Mouse (Mus musculus): Measurements from ENCODE around the gene Chst14.

The Chst14 gene
- long read RNA-seq, experiment 1, transcript Chst14-201 (1 exons, 2,090 nt): major isoform, 9 of 9 reads
- long read RNA-seq, experiment 1, partial matches to known transcripts: 0 of 9 reads
- long read RNA-seq, experiment 1, other reads (novel, unspliced or antisense): 0 of 9 reads
- long read RNA-seq, experiment 2, partial matches to known transcripts: 0 of 4 reads
- long read RNA-seq, experiment 2, other reads (novel, unspliced or antisense): 0 of 4 reads

DNA sequence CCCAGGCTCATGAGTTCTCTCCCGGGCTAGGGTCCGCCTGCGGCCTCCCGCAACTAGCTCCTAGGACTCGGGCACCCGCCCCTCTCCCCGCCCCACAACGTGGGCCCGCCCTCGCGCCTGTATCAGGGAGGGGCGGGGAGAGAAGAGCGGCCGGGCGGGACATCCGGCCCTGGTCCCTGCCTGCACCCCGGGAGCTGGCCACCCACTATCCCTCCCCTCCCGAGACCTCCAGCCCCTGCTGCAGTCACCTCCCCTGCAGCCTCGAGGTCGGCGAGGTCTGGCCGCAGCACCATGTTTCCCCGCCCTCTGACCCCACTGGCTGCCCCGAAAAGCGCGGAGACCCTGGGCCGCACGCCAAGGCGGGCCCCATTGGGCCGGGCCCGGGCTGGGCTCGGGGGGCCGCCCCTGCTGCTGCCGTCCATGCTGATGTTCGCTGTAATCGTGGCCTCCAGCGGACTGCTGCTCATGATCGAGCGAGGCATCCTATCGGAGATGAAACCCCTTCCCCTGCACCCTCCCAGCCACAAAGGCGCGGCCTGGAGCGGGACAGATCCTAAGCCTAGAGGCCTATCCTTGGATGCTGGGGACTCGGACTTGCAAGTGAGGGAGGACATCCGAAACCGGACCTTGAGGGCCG is at the start of gene Chst14:
TSS of gene Chst14 (plus strand) at position 136 of the 637 bp plus-strand sequence.
- intact Hi-C loops (cut with DNase I): no loop called here

DNA sequence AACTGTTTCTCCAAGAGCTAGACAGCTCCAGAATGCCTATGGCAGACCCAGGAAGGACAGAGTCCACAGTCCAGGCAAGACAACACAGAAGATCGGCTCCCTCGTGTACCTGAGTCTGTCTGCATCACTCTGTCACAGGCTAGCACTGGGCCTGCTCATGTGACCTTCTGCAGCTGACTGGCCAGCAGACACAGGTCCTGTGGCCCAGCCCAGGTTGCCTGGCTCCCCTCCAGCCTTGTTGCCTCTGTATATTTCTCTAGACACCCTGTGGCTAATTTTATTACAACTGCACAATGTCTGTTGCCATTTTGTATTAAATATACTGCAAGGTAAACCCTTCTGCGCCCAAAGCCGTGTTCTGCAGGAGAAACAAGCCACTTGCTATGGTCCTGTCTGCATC is 45.3 kb upstream of the Chst14 start:
- intact Hi-C loops (cut with DNase I): loop anchor here (5.0 kb wide), 3 partner anchors 89 to 244 kb away; no protein-coding TSS in a partner anchor

DNA sequence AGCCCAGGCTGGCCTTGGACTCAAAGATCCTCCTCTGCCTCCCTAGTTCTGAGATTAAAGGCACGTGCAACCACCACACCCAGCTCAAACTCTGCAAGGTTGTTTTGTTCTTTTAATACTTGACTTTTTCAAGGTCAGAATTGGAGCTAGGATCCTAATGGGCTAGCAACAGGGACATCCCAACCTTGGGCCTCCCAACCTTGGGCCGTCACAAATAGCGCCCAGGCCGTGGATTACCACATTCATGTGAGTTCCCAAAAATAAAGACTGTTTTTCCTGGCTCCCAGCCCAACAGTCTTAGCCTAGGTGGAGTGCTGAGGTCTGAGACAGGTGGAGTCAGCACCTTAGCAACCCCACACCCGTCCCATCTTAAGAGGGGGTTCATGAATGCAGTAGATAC is 44.3 kb upstream of the Chst14 start:
- intact Hi-C loops (cut with DNase I): loop anchor here (2.0 to 5.0 kb wide), 4 partner anchors 90 to 245 kb away; no protein-coding TSS in a partner anchor

DNA sequence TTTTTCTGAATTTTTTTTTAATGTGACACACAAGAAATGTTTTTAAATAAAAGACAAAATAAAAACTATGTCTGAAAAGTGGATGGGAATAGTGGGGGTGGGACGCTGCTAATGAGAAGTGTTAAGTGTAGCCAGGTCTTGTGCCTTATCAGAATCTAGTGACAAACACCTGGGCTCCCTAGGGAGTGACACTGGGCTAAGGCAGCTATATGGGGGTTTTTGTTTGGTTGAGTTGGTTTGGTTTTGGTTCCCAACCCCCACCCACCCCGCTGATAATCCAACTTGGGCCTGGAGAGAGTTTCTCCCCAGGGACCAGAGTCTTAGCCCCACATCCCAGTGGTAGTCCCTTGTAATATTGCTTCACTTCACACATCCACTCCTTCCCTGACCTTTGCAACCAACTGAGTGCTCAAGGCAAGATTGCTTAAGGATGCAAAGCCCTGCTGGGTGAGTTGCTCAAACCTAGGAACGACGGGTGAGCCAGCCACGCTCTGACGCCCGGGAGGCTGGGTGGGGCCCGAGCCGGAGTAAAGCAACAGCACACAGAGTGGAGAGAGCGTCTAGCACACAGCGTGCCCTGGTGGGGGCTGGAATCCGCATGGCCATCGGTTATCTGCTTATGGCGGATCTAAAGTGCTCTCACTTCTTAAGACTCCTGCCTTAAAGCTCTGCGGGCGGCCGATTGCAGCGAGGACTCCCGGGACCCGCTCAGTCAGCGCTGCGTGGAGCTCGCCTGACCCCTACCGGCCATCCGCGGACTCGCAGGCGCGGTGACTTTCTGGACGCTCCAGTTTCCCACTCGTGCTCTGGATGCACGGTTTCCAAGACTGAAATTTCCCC is 43.2 kb upstream of the Chst14 start:
- intact Hi-C loops (cut with DNase I): loop anchor here (2.0 to 5.0 kb wide), 4 partner anchors 91 to 246 kb away; no protein-coding TSS in a partner anchor

DNA sequence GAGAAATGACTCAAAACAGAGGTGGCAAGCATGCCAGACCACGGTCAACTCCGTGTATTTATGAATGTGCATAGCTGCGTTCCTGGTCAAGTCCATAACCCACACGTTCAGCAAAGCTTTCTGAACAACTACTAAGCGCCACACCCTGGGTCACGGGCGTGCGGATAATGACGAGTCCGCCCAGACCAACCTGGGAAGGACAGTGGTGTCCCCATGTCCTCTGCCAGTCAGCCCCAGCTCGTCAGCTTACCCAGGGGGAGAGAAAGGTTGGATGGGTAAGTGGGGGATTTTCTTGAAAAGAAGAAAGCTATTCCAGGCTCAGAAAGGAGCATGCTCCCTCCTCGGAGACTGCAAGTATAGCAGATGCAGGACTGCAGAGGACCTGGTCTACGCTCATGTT is 38.9 kb upstream of the Chst14 start:
- intact Hi-C loops (cut with DNase I): no loop called here

DNA sequence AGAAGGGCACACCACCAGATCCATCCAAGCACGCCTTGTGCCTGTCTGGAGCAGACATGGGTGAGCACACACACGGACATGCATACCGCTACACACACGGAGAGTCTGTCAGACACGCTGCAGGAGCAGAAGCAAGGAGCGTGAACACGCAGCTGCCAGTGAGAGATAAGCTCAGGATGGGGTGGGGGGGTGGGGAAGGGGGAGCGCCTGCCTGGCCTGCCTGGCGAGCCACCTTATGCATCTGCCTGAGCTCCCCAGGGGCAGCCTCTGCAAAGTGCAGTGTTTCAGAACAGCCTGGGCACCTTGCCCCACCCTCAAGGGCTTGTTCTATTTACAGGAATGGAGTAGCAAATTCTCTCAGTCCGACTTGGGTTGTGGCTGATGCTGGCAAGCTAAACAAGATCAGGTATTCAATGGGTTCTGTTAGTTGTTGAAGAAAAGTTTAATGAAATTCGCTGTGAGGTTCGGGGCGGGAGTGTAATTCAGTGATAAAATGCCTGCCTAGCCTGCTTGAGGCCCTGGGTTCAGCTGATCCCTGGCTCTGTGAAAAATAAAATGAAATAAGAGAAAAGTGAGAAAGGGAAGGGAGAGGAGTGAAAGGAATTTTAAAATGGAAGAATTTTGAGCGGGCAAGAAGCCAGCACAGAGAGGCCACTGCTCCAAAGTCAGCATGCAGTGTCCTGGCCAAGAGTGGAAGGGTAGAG is 38.3 kb upstream of the Chst14 start:
- intact Hi-C loops (cut with DNase I): no loop called here

DNA sequence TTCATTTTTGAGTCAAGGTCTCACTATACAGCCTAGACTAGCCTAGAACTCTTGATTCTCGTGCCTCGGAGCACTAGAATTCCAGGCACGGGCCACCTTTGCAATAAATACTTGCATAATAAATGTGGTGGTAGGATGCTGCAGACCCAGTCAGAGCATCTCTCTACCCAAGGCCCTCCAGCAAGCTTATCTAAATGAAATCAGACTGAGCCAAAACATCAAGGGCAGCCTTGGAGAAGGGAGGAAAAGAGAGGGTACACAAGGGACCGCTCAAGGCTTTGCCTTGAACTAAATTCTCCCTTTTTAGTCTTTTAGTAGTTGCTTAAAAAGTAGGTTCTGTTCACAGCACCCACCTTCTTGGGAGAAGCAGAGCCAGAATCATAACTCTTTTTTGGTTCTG is 35.1 kb upstream of the Chst14 start:
- intact Hi-C loops (cut with DNase I): no loop called here

DNA sequence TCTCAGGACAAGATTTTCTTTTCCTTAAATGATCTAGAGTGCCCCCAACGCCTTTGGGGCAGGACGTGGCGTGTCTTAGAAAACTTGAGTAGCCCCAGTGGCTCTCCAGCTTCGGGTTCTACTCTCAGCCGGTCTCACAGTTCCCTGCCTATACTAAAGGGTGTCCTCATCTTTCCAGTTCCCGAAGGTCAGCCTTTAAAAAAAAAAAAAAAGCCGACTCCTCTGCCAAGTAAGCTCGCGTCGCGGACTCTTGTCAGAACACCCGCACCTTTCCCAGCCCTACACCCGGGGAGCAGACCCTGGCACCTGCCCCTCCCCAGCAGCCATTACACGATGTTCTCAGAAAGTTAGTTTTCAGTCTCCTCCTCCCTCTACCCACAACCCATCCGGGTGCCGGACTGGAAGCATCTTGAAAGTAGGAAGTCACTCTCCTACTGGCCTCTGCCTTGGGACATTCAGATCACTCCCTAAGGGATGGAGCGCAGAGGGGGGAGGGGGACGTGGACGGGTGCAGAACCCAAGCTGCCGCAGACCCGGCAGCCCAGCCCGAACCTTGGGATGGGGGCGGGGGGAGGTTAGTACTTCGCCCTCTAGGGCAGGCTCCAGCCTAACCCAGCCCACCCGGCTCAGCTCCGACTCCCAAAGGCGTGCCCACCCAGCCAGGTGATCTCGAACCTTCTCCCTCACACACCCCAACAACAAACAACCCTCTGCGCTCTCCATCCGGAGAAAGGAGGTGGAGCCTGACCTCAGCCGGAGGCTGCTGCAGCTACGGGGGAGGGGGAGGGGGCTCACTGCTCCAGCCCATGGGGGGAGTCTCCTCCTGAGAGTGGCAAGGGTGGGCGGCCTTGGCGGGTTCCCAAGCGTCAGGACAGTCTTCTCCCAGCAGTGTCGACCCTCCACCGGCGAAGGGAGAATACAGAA is 30.0 kb upstream of the Chst14 start:
- intact Hi-C loops (cut with DNase I): no loop called here

DNA sequence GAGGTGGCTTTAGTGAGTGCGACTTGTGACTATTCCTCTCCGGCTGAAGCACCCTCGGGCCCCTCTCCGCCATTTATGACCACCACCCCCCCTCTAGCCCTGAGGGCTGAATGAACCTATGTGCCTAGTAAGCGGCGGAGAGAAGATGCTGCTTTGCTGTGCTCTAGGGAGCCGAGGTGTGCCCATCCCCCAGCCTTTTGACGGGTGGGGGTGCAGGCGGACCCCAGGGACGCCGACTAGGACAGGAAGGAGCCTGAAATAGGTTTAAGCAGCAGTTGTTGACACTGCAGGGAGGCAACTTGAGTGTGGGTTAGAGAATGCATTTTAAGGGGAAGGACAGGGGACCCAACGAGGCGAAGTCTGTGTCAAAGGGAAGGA is 29.4 kb upstream of the Chst14 start:
- intact Hi-C loops (cut with DNase I): no loop called here

DNA sequence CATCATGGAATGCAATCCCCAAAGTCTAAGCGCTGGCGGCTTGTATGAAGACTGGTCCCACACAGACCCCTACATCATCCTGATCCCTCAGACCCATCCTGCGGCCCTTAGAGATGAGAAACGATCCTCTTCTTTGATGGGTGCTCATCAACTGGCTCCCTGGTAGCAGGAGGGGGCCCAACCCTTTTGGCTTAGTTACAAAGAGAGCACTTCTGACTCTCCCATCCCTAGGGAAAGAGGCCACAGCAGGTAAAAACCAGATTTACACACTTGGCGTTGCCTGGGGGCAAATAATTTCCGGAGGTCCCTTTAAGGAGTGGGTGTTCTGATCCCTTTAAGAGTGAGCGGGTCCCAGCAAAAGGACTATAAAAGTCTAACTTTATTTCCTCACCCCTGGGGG is 28.9 kb upstream of the Chst14 start:
- intact Hi-C loops (cut with DNase I): no loop called here

DNA sequence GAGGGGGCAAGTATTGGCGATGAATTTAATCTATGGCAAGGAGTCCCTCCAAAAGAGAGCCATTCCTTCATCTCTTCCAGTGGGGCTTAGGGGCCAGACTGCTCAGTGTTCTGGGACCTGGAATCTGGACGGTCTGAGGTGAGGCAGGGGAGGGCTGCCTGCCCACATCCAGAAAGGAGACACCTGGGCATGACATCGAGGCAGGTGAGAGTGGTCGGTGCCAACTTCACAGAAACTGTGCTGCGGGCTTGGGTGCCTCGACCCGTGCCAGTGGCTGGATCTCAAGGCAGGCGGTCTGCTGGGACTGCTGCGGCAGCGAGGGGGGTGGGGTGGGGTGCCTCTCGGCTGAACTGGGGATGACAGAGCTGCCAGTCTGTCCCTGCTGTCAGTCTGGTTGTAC is 28.5 kb upstream of the Chst14 start:
- intact Hi-C loops (cut with DNase I): no loop called here

DNA sequence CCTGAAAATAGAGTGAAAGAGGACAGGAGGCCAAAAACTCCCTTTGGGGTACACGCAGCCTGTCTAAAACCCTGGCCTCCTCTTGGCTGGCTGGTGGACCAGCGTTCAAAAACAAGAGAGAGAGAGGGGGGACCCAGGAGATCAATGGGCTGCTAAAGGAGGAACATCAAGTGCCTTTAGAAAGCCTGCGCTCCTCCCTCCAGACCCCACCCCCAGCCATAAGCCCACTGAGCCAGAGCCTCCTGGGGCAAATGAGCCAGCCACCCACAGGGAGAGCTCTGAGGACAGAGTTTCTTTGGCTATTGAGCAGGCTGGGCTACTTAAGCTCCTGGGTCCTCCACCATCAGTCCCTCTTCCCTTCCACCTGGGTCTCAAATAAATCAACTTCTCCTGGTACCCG is 27.5 kb upstream of the Chst14 start:
- intact Hi-C loops (cut with DNase I): no loop called here

DNA sequence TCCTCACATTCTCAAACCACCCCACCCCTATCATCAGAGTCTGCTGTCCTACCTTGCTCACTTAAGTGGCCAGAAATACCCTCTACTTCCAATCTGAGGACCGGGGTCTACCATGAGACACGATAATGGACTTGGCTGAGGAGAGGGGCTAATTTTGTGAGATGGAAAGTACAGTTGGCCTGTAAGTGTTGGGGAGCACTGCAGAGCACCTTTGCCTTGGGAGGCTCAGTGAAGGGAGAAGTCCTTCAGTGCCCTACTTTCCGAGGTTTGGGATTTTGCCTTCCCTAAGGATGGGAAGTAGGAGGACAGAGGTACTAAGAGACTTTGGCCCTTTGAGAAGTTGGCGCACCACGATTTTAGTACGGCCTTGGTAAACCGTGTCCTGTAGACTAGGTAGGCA is 27.0 kb upstream of the Chst14 start:
- intact Hi-C loops (cut with DNase I): no loop called here

DNA sequence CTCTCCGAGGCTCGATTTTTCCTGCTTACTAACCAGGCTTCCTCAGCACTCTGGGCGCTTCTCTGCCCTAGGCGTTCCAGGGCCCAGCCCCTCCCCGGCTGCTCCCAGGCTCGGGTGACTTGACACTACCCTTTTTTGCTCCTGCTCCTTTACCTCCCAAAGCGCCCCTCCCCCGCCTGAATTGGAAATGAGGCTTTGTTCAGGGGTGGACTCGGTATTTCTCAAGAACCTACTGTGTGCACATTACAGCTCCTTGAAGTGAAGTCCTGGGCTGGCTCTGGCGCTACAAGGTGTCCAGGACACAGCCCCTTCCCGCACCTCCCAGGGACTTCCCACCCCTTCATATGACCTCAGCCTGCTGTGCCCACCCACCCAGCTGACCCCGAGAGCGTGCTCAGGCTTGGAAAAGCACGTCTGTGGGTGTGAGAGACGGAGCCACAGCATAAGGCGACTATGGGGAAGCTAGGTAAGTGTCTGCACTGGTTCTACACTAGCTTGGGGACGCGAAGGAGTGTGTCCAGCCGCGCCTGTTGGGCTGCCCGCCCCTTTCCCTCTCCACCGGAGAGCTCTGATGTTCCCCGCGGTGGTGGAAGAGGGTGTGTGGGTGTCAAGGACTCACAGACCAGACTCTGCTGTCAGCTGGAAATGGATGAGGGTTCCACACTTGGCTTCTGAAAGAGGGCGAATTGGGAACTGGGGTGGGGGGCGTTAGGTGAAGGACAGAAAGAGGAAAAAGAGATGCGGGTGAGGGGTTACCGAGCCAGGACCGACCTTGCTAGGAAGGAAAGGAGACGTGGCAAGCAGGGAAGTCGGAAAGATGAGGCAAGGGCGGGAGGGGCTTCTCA is 26.1 kb upstream of the Chst14 start, which contains the start of gene Bahd1:
TSS of gene Bahd1 (plus strand) at position 397 of the 845 bp plus-strand sequence.
- intact Hi-C loops (cut with DNase I): loop anchor here (5.0 kb wide), 1 partner anchor 72 kb away; no protein-coding TSS in a partner anchor

DNA sequence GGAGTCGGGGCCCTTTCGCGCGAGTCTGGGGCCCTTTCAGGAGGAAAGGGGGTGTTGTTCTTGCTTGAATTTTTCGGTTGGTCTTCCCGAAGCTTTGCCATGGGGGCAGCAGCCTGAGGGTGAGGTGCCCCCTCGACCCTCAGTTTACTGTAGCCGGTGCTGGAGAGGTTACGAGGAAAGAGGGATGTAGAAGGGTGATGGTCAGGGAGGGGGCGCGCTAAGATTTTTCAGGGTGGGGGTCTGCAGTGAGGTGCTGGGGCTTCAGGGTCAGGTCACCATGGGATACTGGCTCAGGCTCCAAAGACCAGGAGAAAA is 25.5 kb upstream of the Chst14 start:
- intact Hi-C loops (cut with DNase I): loop anchor here (5.0 kb wide), 1 partner anchor 72 kb away; no protein-coding TSS in a partner anchor

DNA sequence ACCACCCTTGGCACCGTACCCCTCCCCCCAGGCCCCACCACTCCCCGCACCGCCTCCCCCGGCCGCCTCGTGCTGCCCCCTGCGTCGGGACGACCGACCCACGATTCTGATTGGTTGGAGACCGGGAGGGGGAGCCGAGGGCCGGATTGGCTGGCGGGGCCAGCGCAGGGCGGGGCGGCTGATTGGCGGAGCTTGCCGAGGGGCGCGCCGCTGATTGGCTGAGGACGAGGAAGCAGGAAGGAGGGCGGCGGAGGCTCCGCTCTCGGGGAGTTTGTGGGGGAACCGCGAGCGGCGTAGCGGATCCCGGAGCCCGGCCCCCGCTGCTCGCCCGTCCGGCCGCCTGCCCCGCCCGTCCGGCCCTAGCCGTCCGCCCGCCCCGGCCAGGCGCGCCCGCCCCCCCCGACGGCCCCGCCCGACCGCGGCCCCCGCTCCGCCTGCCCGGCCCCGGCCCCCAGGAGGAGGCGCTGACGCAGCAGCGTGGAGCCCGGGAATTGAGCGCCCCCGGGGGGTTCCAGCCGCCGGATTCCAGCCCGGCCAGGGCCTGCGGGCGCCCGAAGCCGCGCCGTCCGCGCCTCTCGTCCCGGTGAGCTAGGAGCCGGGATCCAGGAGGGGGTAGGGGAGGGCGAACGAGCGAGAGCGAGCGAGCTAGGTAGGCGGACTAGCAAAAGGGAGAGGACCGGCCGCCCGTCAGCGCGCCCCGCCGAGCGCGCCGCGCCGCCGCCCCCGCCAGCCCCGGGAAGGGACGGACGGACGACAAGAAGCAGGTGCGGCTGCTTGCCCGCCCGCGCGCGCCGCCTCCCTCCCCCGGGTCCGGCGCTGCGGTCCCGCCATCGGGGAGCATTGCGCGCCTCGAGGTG is 24.9 kb upstream of the Chst14 start:
- intact Hi-C loops (cut with DNase I): loop anchor here (5.0 kb wide), 1 partner anchor 71 kb away; no protein-coding TSS in a partner anchor

DNA sequence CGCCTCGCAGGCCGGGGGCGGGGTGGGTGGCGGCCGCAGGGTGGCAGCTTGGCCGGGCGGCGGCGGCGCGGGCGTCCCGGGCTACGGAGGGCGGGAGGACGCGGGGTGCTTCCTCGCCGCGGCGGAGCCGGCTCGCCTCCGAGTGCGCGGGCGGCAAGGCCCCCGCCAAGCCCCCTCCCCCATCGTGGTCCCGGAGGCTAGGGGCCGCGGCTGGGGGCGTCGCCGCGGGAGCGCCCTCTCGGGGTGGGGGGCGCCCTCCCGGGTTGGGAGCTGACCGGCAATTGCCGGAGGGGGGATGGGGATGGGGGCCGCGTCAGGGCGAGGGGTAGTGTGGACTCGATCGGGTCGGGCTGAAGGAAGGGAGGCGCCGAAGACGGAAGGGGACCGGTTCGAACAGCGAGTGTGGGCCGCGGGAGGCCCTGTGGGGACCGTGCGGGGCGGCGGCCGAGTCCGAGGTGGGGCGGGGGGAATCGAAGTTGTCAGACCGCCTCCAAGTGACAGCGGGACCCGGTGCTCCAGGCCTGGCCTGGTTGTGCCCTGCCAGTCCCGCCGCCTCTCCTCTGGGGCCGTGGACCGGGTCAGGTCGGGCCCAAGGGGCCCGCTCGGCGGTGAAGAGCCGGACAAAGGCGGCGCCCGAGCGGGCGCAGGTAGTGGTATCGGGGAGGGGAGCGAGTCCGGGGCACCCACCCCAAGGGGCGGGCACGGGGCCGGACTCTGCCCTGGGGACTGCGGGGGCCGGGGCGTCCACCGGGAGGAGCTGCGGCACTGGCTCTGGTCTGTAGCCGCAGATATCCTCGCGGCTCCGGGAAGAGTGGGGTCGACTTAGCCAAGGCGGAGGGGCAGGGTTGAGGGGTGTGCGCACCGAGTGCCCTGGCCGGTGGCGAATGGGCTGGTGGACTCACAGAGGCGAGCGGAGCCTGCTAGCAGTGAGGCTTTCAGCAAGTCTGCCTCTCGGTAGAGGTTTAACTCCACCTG is 24.0 kb upstream of the Chst14 start:
- intact Hi-C loops (cut with DNase I): loop anchor here (5.0 kb wide), 1 partner anchor 70 kb away; no protein-coding TSS in a partner anchor
